Mouse (Mus musculus) neural tube, embryonic 11.5 days (tissue): ENCODE data around the gene Fmnl2. TPM values are rescaled to one million over a fixed set of nuclear protein-coding genes. Genes with fewer than 3 reads are reported as not detected.
A peak's percentile ranks its signal among the peaks of the same experiment; 100 is the strongest.

ENCODE experiments used
- ATAC-seq: fragments of 200-750 bp; cut with Nextera tagmentation; 2 replicates; pipeline ENCODE4 v1.8.0; 2017; ENCODE audit warnings: moderate number of reproducible peaks, mild to moderate bottlenecking, moderate TSS enrichment, moderate library complexity; ENCODE audit not compliant: insufficient read depth, low FRiP score, low TSS enrichment
- DNase-seq: peaks from one replicate; pipeline ENCODE4 v3.0.0-alpha.2; 2015; ENCODE audit warnings: low spot score
- H3K27ac ChIP-seq: fragments of 300-500 bp; sonication (generic); 2 replicates; pipeline ENCODE4 v1.5.1; 2014; ENCODE audit warnings: low read depth, mild to moderate bottlenecking, low read length
- H3K27me3 ChIP-seq: fragments of 300-500 bp; sonication (generic); 2 replicates; pipeline ENCODE4 v1.6.1; 2014; ENCODE audit warnings: mild to moderate bottlenecking, low read length, mixed read lengths; ENCODE audit not compliant: control insufficient read depth, insufficient read depth
- H3K36me3 ChIP-seq: fragments of 300-500 bp; sonication (generic); 2 replicates; pipeline ENCODE4 v1.6.1; 2014; ENCODE audit warnings: mild to moderate bottlenecking, low read length, moderate library complexity, mixed read lengths; ENCODE audit not compliant: control insufficient read depth, insufficient read depth
- H3K4me1 ChIP-seq: fragments of 300-500 bp; sonication (generic); 2 replicates; pipeline ENCODE4 v1.6.1; 2014; ENCODE audit warnings: low read length, mixed read lengths; ENCODE audit not compliant: control insufficient read depth, insufficient read depth
- H3K4me2 ChIP-seq: fragments of 300-500 bp; sonication (generic); 2 replicates; pipeline ENCODE4 v1.6.1; 2014; ENCODE audit warnings: low read depth, mild to moderate bottlenecking, moderate library complexity
- H3K4me3 ChIP-seq: fragments of 300-500 bp; sonication (generic); 2 replicates; pipeline ENCODE4 v1.5.1; 2014; ENCODE audit warnings: low read depth, low read length
- H3K9ac ChIP-seq: fragments of 300-500 bp; sonication (generic); 2 replicates; pipeline ENCODE4 v1.6.1; 2014; ENCODE audit warnings: mild to moderate bottlenecking, low read length
- H3K9me3 ChIP-seq: fragments of 300-500 bp; sonication (generic); 2 replicates; pipeline ENCODE4 v1.6.1; 2016; ENCODE audit warnings: low read length; ENCODE audit not compliant: control insufficient read depth
- WGBS: fragments of 180-500 bp; shearing (Covaris S2); extraction: QIAGEN DNeasy Blood & Tissue Kit; methylation state at CpG from one replicate; pipeline ENCODE4 v1.1.7; 2014; 5-methylcytosine and 5-hydroxymethylcytosine counted together
- polyA plus RNA-seq: library from polyadenylated mRNA; unstranded; fragments of >200 nt; fragmentation: Nextera tagmentation; extraction: Ambion mirVana; gene quantifications from 2 replicates; pipeline ENCODE4 v1.2.1, GENCODE M21; 2014

Fmnl2 gene
- polyA plus RNA-seq, 1 experiment from 2014 or later, result 7.8 TPM

- no peaks in the 10 kb centered on the region for H3K4me1 ChIP-seq
- no peaks in the 10 kb centered on the region for H3K27me3 ChIP-seq
- no peak overlapping the region for H3K27ac ChIP-seq
- H3K9me3 ChIP-seq, result no peaks in the 10 kb centered on the region
- DNase-seq (no peak), ATAC-seq (no peak)
- no peaks in the 10 kb centered on the region for H3K36me3 ChIP-seq
- H3K4me3 ChIP-seq, result no peak overlapping the region
- 91% methylated on average over 5 of the region's 5 CpGs for WGBS
- H3K4me2 ChIP-seq, result no peak overlapping the region
- no peak overlapping the region for H3K9ac ChIP-seq
Measured at GRCm38 (mm10) chr2:53026056-53026769, 168.6 kb downstream of the Fmnl2 start.

DNA sequence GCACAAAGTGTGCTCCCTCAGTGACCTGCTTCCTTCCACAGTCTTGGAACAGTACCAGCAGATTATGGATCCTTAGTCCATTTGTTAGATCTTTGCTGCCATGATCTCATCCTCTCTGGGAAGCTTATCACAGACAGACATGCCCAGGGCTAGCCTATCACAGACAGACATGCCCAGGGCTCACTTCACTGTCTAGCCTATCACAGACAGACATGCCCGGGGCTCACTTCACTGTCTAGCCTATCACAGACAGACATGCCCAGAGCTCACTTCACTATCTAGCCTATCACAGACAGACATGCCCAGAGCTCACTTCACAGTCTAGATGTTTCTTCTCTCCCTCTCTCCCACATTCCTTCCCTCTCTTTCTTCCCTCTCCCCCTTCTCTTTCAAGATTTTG, 171.2 kb downstream of the Fmnl2 start:
- no peaks in the 10 kb centered on the region for H3K36me3 ChIP-seq
- H3K4me3 ChIP-seq, result no peak overlapping the region
- H3K4me1 ChIP-seq, result no peaks in the 10 kb centered on the region
- no peak overlapping the region for H3K27ac ChIP-seq
- ATAC-seq, result no peak
- H3K27me3 ChIP-seq, result no peaks in the 10 kb centered on the region
- no peak for DNase-seq
- H3K9ac ChIP-seq, result no peak overlapping the region
- 88% methylated on average over 1 of the region's 1 CpGs for WGBS
- H3K9me3 ChIP-seq, result no peaks in the 10 kb centered on the region
- H3K4me2 ChIP-seq, result no peak overlapping the region

DNA sequence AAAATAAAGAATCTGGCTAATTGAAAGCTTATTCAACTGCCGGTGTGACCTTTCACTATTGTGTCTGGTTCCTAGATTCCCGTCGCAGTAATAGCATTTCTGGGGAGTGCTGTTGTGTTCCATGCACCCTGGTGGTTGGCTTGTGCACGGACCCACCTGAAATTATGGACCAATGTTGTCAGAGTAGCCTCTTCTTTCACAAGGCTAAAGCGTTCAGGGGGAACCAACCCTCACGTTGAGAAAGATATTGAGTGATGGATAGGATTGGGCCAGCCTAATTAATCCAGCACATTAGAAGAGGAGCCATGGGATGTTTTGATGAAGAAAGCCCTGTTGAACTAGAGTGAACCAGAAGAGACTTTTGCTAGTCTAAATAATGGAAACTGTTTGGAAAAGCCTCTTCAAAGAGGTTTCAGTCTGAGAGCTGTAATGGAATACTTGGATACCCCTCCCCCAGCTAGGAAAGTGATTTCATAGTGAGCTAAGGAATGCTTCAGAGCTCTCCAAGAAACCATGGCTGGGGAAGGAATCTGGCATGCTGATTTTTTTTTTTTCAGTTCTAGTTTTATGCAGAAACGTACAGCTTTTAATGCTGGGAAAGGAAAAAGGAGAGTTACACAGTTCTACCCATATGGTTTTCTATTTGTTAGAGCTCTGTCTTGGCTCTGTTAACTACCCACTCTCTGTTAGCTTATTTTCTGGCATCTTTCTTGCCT, 172.2 kb downstream of the Fmnl2 start:
- 66% methylated on average over 7 of the region's 7 CpGs for WGBS
- H3K27me3 ChIP-seq, result no peaks in the 10 kb centered on the region
- H3K4me3 ChIP-seq, result no peak overlapping the region
- no peaks in the 10 kb centered on the region for H3K36me3 ChIP-seq
- no peak overlapping the region for H3K4me2 ChIP-seq
- no peak overlapping the region for H3K9ac ChIP-seq
- no peak for ATAC-seq
- no peaks in the 10 kb centered on the region for H3K4me1 ChIP-seq
- no peak overlapping the region for H3K27ac ChIP-seq
- DNase-seq, result no peak
- no peaks in the 10 kb centered on the region for H3K9me3 ChIP-seq

DNA sequence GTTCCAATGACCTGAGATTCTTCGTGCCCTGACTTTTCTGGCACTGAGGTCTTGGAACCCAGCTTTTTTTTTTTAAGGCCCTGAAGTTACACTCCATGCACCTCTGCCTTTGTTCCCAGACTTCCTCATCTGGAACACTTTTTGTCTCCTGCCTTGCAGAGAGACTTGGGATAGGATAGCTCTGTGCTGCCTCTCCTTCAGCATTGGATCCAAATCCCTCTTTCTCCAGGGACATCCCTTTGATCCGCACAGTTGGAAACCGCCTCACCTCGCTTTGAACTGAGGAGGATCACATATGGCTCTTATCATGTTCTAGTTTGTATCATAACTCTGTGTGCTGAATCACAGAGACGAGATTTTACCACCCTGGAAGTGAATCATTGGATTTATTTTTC, 172.8 kb downstream of the Fmnl2 start:
- Histone ChIP-seq H3K4me2 (no peak overlapping the region), H3K4me1 (no peaks in the 10 kb centered on the region), H3K4me3 (no peak overlapping the region), H3K27ac (no peak overlapping the region), H3K9ac (no peak overlapping the region), H3K36me3 (no peaks in the 10 kb centered on the region), H3K9me3 (no peaks in the 10 kb centered on the region), H3K27me3 (no peaks in the 10 kb centered on the region)
- ATAC-seq, result no peak
- no peak for DNase-seq
- WGBS, result 74% methylated on average over 5 of the region's 5 CpGs

GRCm38 (mm10) chr2:53038253-53038652, 180.6 kb downstream of the Fmnl2 start:
- 52% methylated on average over 2 of the region's 2 CpGs for WGBS
- no peaks in the 10 kb centered on the region for H3K27me3 ChIP-seq
- no peaks in the 10 kb centered on the region for H3K9me3 ChIP-seq
- no peaks in the 10 kb centered on the region for H3K36me3 ChIP-seq
- ATAC-seq (no peak), DNase-seq (no peak)
- H3K27ac ChIP-seq, result no peak overlapping the region
- H3K4me1 ChIP-seq, result peaks cover 7% of the 10 kb centered on the region; the same call in 1 of the 2 replicates
- H3K4me3 ChIP-seq, result no peak overlapping the region
- H3K4me2 ChIP-seq, result no peak overlapping the region
- no peak overlapping the region for H3K9ac ChIP-seq

DNA sequence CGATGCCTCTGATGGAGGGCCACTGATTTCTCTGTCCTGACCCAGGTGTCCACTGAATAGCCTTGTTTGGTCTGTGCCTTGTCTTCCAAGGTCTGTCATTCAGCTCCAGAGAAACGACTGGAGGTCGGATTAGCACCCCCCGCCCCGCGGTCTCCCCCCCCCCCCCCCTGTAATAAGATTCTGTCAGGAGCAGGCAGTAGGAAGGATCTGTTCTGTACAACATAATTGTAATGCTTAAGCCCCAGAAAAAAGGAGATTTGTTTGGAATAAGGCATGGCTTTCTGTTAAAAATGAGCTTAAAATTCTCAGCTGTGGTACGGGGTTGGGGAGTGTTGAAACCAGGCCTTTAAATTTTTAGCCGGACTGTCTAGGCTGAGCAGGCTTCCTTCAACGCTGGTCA, 181.1 kb downstream of the Fmnl2 start:
- H3K9ac ChIP-seq, result no peak overlapping the region
- WGBS, result 53% methylated on average over 9 of the region's 9 CpGs
- no peaks in the 10 kb centered on the region for H3K9me3 ChIP-seq
- H3K4me1 ChIP-seq, result peaks cover 7% of the 10 kb centered on the region; the same call in 1 of the 2 replicates
- H3K27ac ChIP-seq, result 0 out of 2 replicates have a peak overlapping the region, but pooled peaks have one; percentile 17
- H3K4me2 ChIP-seq, result no peak overlapping the region
- H3K36me3 ChIP-seq, result no peaks in the 10 kb centered on the region
- no peak overlapping the region for H3K4me3 ChIP-seq
- DNase-seq (no peak), ATAC-seq (no peak)
- H3K27me3 ChIP-seq, result no peaks in the 10 kb centered on the region

DNA sequence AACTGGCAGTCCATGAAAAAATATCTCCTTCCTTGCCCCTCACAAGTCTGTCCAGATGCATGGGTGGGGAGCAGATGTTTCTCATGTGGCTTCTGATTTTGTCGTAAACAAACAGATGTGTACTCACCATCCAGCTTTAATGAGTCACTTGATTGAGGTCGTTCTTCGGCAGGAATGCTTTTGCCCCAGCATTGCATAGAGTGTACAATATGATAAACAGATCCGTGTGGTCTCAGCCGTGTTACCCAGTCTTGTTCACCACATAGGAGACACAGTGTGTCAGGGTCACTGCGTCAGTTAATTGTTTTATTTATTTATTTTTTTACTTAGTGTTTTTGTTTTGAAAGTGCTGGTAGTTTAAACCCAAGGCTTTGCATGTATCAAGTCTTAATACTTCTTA, 189.4 kb downstream of the Fmnl2 start:
- WGBS, result 83% methylated on average over 6 of the region's 6 CpGs
- H3K27me3 ChIP-seq, result no peaks in the 10 kb centered on the region
- H3K9me3 ChIP-seq, result no peaks in the 10 kb centered on the region
- no peak overlapping the region for H3K27ac ChIP-seq
- H3K4me3 ChIP-seq, result no peak overlapping the region
- H3K4me2 ChIP-seq, result no peak overlapping the region
- no peak for ATAC-seq
- no peaks in the 10 kb centered on the region for H3K4me1 ChIP-seq
- H3K9ac ChIP-seq, result no peak overlapping the region
- H3K36me3 ChIP-seq, result no peaks in the 10 kb centered on the region
- no peak for DNase-seq

DNA sequence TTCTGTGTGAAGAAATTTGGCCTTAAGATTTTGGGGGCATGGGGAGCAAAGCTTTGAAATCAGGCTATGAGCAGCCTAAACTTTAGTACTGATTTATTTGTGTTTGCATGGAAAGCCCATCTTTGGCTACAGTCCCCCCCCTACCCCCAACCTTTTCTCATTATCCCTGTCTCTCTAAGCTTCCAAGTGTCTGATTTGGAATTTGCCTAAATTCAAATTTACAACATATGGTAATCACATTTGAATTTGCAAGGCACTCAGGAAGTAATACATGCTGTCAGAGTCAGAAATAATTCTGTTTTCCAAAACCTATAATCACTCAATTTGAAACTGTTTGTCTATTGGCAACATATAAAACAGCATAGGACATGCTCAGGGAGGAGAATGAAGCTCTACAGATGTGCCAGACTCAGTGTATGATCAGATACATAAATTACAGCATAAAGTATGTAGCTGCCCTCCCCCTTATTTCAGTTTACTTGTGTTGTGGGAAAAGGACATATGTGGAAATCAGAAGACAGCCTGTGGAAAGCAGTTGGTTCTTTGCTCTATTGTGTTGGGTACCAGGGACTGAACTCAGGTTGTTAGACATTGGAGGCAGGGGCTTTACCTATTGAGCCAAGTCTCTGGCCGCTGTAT, 190.2 kb downstream of the Fmnl2 start:
- 100% methylated on average over 1 of the region's 1 CpGs for WGBS
- H3K9me3 ChIP-seq, result no peaks in the 10 kb centered on the region
- no peaks in the 10 kb centered on the region for H3K4me1 ChIP-seq
- H3K27me3 ChIP-seq, result no peaks in the 10 kb centered on the region
- H3K4me3 ChIP-seq, result no peak overlapping the region
- no peak overlapping the region for H3K27ac ChIP-seq
- ATAC-seq (no peak), DNase-seq (no peak)
- no peak overlapping the region for H3K9ac ChIP-seq
- H3K4me2 ChIP-seq, result no peak overlapping the region
- no peaks in the 10 kb centered on the region for H3K36me3 ChIP-seq
